Mouse (Mus musculus): ENCODE data around the gene Tmem145.

- TF ChIP-seq CTCF (IDR thresholded peaks at IDR 0.05; ENCODE audit: extremely low read depth, insufficient read depth, low read length), result peak; percentile 18; the same call in 1 of the 2 replicates
- TF ChIP-seq POLR2A (IDR thresholded peaks at IDR 0.05; ENCODE audit: extremely low read depth, insufficient read depth, low read length), result no peak
Measured at GRCm38 (mm10) chr7:25297454-25298325, 8.2 kb upstream of the Tmem145 start, which contains the start of gene Pafah1b3.
